Mouse (Mus musculus) hindbrain, embryonic 13.5 days (tissue): ENCODE measurements around the gene Pts. TPM values are rescaled to one million over a fixed set of nuclear protein-coding genes. Genes with fewer than 3 reads are reported as not detected.

Experiments
- ATAC-seq: fragments of 200-750 bp; cut with Nextera tagmentation; 2 replicates; pipeline ENCODE4 v1.8.0; 2017; ENCODE audit warnings: moderate TSS enrichment; ENCODE audit not compliant: low FRiP score
- H3K27ac ChIP-seq: fragments of 300-500 bp; sonication (generic); 2 replicates; pipeline ENCODE4 v1.5.1; 2015; ENCODE audit warnings: inconsistent platforms, mild to moderate bottlenecking, moderate library complexity
- H3K27me3 ChIP-seq: fragments of 300-500 bp; sonication (generic); 2 replicates; pipeline ENCODE4 v1.6.1; 2015; ENCODE audit warnings: mild to moderate bottlenecking, inconsistent platforms
- H3K36me3 ChIP-seq: fragments of 300-500 bp; sonication (generic); 2 replicates; pipeline ENCODE4 v1.6.1; 2015; ENCODE audit warnings: mild to moderate bottlenecking, inconsistent platforms
- H3K4me1 ChIP-seq: fragments of 300-500 bp; sonication (generic); replicated peaks from 2 replicates; pipeline ENCODE4 v1.6.1; 2015; ENCODE audit warnings: inconsistent platforms
- H3K4me2 ChIP-seq: fragments of 300-500 bp; sonication (generic); 2 replicates; pipeline ENCODE4 v1.6.1; 2015; ENCODE audit warnings: inconsistent platforms, mild to moderate bottlenecking, moderate library complexity
- H3K4me3 ChIP-seq: fragments of 300-500 bp; sonication (generic); 2 replicates; pipeline ENCODE4 v1.5.1; 2015; ENCODE audit warnings: mild to moderate bottlenecking, inconsistent platforms
- H3K9ac ChIP-seq: fragments of 300-500 bp; sonication (generic); 2 replicates; pipeline ENCODE4 v1.6.1; 2015; ENCODE audit warnings: mild to moderate bottlenecking, inconsistent platforms
- H3K9me3 ChIP-seq: fragments of 300-500 bp; sonication (generic); 2 replicates; pipeline ENCODE4 v1.6.1; 2016; ENCODE audit warnings: inconsistent platforms
- WGBS: fragments of 180-500 bp; shearing (Covaris S2); methylation state at CpG from one replicate; pipeline ENCODE4 v1.1.7; 2015; 5-methylcytosine and 5-hydroxymethylcytosine counted together
- polyA plus RNA-seq: library from polyadenylated mRNA; unstranded; fragments of >200 nt; fragmentation: Nextera tagmentation; extraction: Ambion mirVana; gene quantifications from 2 replicates; pipeline ENCODE4 v1.2.1, GENCODE M21; 2015

Gene Pts
- polyA plus RNA-seq, 1 experiment from 2014 or later = 119 TPM

- no peak for ATAC-seq
- Histone ChIP-seq H3K27me3 (no peaks in the 10 kb centered on the region), H3K9me3 (no peaks in the 10 kb centered on the region), H3K36me3 (no peaks in the 10 kb centered on the region), H3K4me1 (0 out of 2 replicates have a peak, but pooled peaks cover 5% of the 10 kb centered on the region), H3K4me2 (no peak overlapping the region), H3K4me3 (no peak overlapping the region), H3K9ac (no peak overlapping the region), H3K27ac (no peak overlapping the region)
- WGBS = 94% methylated on average over 9 of the region's 9 CpGs
These were observed 51.3 kb downstream of the Pts start for GRCm38 (mm10) chr9:50477270-50477669.

- Histone ChIP-seq H3K4me2 (no peak overlapping the region), H3K4me3 (no peak overlapping the region), H3K27me3 (no peaks in the 10 kb centered on the region), H3K27ac (no peak overlapping the region), H3K36me3 (no peaks in the 10 kb centered on the region), H3K9ac (no peak overlapping the region), H3K4me1 (0 out of 2 replicates have a peak, but pooled peaks cover 5% of the 10 kb centered on the region), H3K9me3 (no peaks in the 10 kb centered on the region)
- WGBS = 68% methylated on average over 7 of the region's 7 CpGs
- no peak for ATAC-seq
These were observed 51.9 kb downstream of the Pts start for GRCm38 (mm10) chr9:50476651-50477050.

GRCm38 (mm10) chr9:50475745-50476144 is 52.8 kb downstream of the Pts start:
- Histone ChIP-seq H3K4me3 (no peak overlapping the region), H3K9ac (no peak overlapping the region), H3K4me1 (0 out of 2 replicates have a peak, but pooled peaks cover 5% of the 10 kb centered on the region), H3K27me3 (no peaks in the 10 kb centered on the region), H3K36me3 (no peaks in the 10 kb centered on the region), H3K27ac (no peak overlapping the region), H3K4me2 (no peak overlapping the region), H3K9me3 (no peaks in the 10 kb centered on the region)
- ATAC-seq = no peak
- 67% methylated on average over 8 of the region's 8 CpGs for WGBS

- Histone ChIP-seq H3K27ac (no peak overlapping the region), H3K9ac (no peak overlapping the region), H3K9me3 (no peaks in the 10 kb centered on the region), H3K4me2 (no peak overlapping the region), H3K4me1 (0 out of 2 replicates have a peak, but pooled peaks cover 5% of the 10 kb centered on the region), H3K4me3 (no peak overlapping the region), H3K27me3 (no peaks in the 10 kb centered on the region), H3K36me3 (no peaks in the 10 kb centered on the region)
- 84% methylated on average over 7 of the region's 7 CpGs for WGBS
- ATAC-seq = no peak
These were observed 53.2 kb downstream of the Pts start for GRCm38 (mm10) chr9:50475318-50475717.

Other genes with a start within 250 kb of the Pts start
- gene Rpl10-ps3, start 183.8 kb downstream of the Pts start, polyA plus RNA-seq = 142 and 149 TPM in 2 replicates
- 0.48 and 0.63 TPM in 2 replicates for gene Plet1, start 34.2 kb downstream of the Pts start, polyA plus RNA-seq
- gene Il18, start 26.1 kb upstream of the Pts start, polyA plus RNA-seq = 17.3 and 17.9 TPM in 2 replicates
- gene Bco2, start 26.5 kb upstream of the Pts start, polyA plus RNA-seq = 0.30 and 0.35 TPM in 2 replicates
- gene Tex12, start 32.6 kb upstream of the Pts start, polyA plus RNA-seq = 0.22 and 0.38 TPM in 2 replicates
- 221 and 228 TPM in 2 replicates for gene Sdhd, start 75.1 kb upstream of the Pts start, polyA plus RNA-seq
- gene Timm8b, start 75.2 kb upstream of the Pts start, polyA plus RNA-seq = 373 and 382 TPM in 2 replicates
- gene Pih1d2, start 88.6 kb upstream of the Pts start, polyA plus RNA-seq = 5.7 and 7.5 TPM in 2 replicates
- gene Nkapd1, start 88.7 kb upstream of the Pts start, polyA plus RNA-seq = 24.5 and 25.9 TPM in 2 replicates
- gene Dlat, start 131.1 kb upstream of the Pts start, polyA plus RNA-seq = 45.0 and 46.3 TPM in 2 replicates
- 35.0 and 36.4 TPM in 2 replicates for gene Dixdc1, start 210.8 kb upstream of the Pts start, polyA plus RNA-seq
- gene 2310030G06Rik, start 217.8 kb upstream of the Pts start, polyA plus RNA-seq = 1.1 and 1.9 TPM in 2 replicates
- gene Cryab, start 222.6 kb upstream of the Pts start, polyA plus RNA-seq = 10.7 and 11.3 TPM in 2 replicates
- gene Hspb2, start 223.6 kb upstream of the Pts start, polyA plus RNA-seq = 1.3 and 1.7 TPM in 2 replicates
- gene Fdxacb1, start 239.5 kb upstream of the Pts start, polyA plus RNA-seq = 11.5 and 12.3 TPM in 2 replicates
- gene Alg9, start 246.3 kb upstream of the Pts start, polyA plus RNA-seq = 47.2 and 53.7 TPM in 2 replicates
- gene 1110032A03Rik, start 246.8 kb upstream of the Pts start, polyA plus RNA-seq = 60.4 and 64.6 TPM in 2 replicates